Mouse (Mus musculus) ES-Bruce4 (cell line): ENCODE results near the gene Mybbp1a. TPM values are rescaled to one million over a fixed set of nuclear protein-coding genes. Genes with fewer than 3 reads are reported as not detected.
A peak's percentile ranks its signal among the peaks of the same experiment; 100 is the strongest.

Experiments used
- H3K27ac ChIP-seq: 2 replicates; pipeline ENCODE4 v1.5.1; 2012; ENCODE audit warnings: low read length, inconsistent platforms; ENCODE audit not compliant: insufficient read depth
- H3K27me3 ChIP-seq: 2 replicates; pipeline ENCODE4 v1.6.1; 2012; ENCODE audit warnings: mild to moderate bottlenecking, low read length, inconsistent platforms; ENCODE audit not compliant: control insufficient read depth, poor library complexity, insufficient read depth, severe bottlenecking
- H3K36me3 ChIP-seq: 2 replicates; pipeline ENCODE4 v1.6.1; 2012; ENCODE audit warnings: inconsistent platforms, mild to moderate bottlenecking, low read length, moderate library complexity; ENCODE audit not compliant: control insufficient read depth, poor library complexity, insufficient read depth, severe bottlenecking
- H3K4me1 ChIP-seq: one replicate; pipeline ENCODE4 v1.8.1; 2011; ENCODE audit warnings: low read length; ENCODE audit not compliant: control insufficient read depth, insufficient read depth
- H3K4me3 ChIP-seq: 2 replicates; pipeline ENCODE4 v1.5.1; 2011; ENCODE audit warnings: low read depth, mild to moderate bottlenecking, low read length
- H3K9ac ChIP-seq: 2 replicates; pipeline ENCODE4 v1.6.1; 2012; ENCODE audit warnings: low read depth, mild to moderate bottlenecking, inconsistent platforms; ENCODE audit not compliant: poor library complexity, severe bottlenecking
- H3K9me3 ChIP-seq: replicated peaks from 2 replicates; pipeline ENCODE4 v1.6.1; 2012; ENCODE audit warnings: mild to moderate bottlenecking, low read length, inconsistent platforms; ENCODE audit not compliant: control insufficient read depth, poor library complexity, insufficient read depth, severe bottlenecking
- CTCF ChIP-seq: IDR thresholded peaks from one replicate; pipeline ENCODE4 v1.8.1; 2011; ENCODE audit warnings: low read depth, low read length
- EP300 ChIP-seq: IDR thresholded peaks from 2 replicates; pipeline ENCODE4 v1.6.1; 2011; ENCODE audit warnings: low read depth, low read length; ENCODE audit not compliant: insufficient read depth
- POLR2A ChIP-seq: IDR thresholded peaks from one replicate; pipeline ENCODE4 v1.8.1; 2011; ENCODE audit warnings: low read length; ENCODE audit not compliant: insufficient read depth
- polyA plus RNA-seq: library from polyadenylated mRNA; stranded (reverse); fragments of >200 nt; gene quantifications from 2 replicates; pipeline ENCODE4 v1.2.4, GENCODE M21; 2011; ENCODE audit warnings: low read depth; ENCODE audit not compliant: missing spikeins, insufficient read depth, insufficient read length

Gene Mybbp1a
- polyA plus RNA-seq, 1 experiment, result 296 TPM

DNA sequence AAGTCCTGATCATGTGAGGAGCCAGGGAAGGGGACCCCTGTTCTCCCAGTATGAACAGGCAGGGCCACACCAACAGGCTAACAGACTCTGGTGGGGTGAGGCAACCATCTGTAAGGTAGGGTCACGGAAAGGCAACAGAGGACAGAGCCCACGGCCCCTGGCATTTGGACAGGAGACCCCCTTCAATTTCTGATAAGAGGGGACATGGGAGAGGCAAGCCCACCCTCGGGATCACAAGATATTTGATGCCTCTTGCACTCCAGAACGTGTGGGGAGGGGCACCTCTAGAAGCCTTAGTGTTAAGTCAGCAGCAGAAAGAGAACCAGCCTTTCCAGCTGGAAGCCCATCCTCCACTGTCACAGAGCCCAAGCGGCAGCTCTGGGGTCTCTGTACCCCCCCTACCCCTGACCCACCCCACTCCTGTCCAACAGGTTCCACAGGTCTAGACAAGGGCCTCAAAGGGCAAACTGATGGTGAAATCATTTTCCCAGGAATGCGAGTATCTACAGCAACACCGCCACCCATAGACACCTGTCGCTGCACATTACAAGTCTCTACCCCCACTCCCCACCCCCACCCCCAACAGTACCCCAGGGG, 35.0 kb upstream of the Mybbp1a start:
- no peak overlapping the region for H3K9ac ChIP-seq
- peaks cover 15% of the 10 kb centered on the region for H3K4me1 ChIP-seq
- H3K9me3 ChIP-seq, result no peaks in the 10 kb centered on the region
- H3K27ac ChIP-seq, result no peak overlapping the region
- no peaks in the 10 kb centered on the region for H3K27me3 ChIP-seq
- TF ChIP-seq CTCF, result no peak
- H3K4me3 ChIP-seq, result no peak overlapping the region
- H3K36me3 ChIP-seq, result no peaks in the 10 kb centered on the region

DNA sequence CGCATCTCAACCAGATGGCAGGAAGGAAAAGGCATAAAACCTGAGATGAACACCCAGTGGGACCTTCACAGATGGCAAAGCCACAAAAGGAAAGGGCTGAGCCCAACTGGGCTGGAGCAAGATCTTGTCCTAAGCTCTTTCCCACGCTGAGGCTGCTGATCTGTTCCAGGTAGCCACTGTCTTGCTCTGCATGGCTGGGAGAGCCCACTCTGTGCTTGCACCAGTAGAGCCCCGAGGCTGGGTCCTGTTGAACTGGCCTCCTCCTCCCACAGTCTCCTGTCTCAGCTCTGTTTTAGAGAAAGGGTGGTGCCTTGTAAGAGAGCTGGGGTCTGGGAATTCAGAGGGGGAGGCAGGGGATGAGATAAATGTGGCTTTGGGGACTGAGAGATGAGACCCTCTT, 34.1 kb upstream of the Mybbp1a start:
- no peak overlapping the region for H3K9ac ChIP-seq
- TF ChIP-seq EP300 (no peak), POLR2A (no peak), CTCF (no peak)
- H3K4me3 ChIP-seq, result no peak overlapping the region

DNA sequence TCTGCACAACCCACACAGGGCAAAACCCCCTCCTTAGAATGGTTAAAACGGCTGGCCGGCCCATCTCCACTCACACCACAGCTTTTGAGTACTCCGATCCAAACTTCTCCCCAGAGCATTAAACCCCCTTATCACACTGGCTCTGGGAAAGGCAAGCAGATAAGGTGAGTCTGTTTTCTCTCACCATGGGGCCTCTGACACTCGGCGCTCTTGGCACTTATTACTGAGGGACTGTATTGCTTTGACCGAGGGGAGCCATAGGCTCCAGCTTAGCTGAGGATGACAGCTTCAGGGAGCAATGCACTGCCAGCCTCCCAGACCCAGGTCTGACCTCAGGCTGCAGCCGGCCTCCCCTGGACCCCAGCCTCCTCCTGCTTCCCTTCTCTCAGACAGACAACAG, 33.6 kb upstream of the Mybbp1a start:
- H3K36me3 ChIP-seq, result no peaks in the 10 kb centered on the region
- peaks cover 12% of the 10 kb centered on the region for H3K4me1 ChIP-seq
- no peak overlapping the region for H3K27ac ChIP-seq
- H3K4me3 ChIP-seq, result no peak overlapping the region
- no peaks in the 10 kb centered on the region for H3K27me3 ChIP-seq
- TF ChIP-seq EP300, result no peak
- TF ChIP-seq CTCF, result no peak
- no peak for TF ChIP-seq POLR2A
- no peaks in the 10 kb centered on the region for H3K9me3 ChIP-seq
- H3K9ac ChIP-seq, result no peak overlapping the region

More for the DNA sequence above, 34.1 kb upstream of the Mybbp1a start:
- Histone ChIP-seq H3K36me3 (no peaks in the 10 kb centered on the region), H3K4me1 (peaks cover 12% of the 10 kb centered on the region), H3K27ac (no peak overlapping the region), H3K9me3 (no peaks in the 10 kb centered on the region), H3K27me3 (no peaks in the 10 kb centered on the region)

DNA sequence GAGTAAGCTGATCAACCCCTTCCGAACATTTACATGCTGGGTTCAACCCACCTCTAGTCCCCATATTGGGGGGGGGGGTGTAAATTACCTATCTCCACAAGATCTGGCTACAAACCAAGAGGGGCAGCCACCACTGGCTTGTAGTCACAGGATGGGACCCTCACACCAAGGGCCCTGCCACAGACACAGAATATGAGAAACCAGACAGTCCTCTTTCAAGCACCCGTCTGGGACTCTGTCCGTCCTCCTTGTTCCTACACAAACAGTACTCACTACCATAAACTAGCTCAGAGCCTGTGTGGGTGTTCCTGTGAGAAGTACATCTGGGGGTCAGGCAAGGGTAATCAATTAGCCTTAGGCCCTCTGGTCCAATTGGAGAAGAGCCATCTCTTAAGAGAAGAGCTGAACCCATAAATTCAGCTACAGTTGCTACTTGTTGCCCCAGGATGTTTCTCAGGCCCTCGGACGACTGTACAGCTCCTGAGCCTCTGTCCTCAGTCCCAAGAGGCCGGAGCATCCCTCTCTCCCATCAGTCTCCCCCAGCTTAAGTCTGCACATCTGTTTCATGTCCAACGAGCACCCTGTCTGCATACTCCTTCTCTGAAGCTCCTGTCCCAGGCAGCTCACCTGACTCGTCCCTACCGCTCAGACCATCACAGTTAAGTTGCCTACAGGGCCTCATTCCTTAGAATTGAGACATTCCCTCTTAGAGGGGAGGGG, 32.5 kb upstream of the Mybbp1a start:
- Histone ChIP-seq H3K27ac (no peak overlapping the region), H3K27me3 (no peaks in the 10 kb centered on the region), H3K9ac (no peak overlapping the region), H3K4me1 (peaks cover 6% of the 10 kb centered on the region), H3K36me3 (no peaks in the 10 kb centered on the region), H3K4me3 (no peak overlapping the region; the same call in 1 of the 2 replicates), H3K9me3 (no peaks in the 10 kb centered on the region)
- TF ChIP-seq POLR2A, result no peak
- no peak for TF ChIP-seq EP300
- TF ChIP-seq CTCF, result no peak

DNA sequence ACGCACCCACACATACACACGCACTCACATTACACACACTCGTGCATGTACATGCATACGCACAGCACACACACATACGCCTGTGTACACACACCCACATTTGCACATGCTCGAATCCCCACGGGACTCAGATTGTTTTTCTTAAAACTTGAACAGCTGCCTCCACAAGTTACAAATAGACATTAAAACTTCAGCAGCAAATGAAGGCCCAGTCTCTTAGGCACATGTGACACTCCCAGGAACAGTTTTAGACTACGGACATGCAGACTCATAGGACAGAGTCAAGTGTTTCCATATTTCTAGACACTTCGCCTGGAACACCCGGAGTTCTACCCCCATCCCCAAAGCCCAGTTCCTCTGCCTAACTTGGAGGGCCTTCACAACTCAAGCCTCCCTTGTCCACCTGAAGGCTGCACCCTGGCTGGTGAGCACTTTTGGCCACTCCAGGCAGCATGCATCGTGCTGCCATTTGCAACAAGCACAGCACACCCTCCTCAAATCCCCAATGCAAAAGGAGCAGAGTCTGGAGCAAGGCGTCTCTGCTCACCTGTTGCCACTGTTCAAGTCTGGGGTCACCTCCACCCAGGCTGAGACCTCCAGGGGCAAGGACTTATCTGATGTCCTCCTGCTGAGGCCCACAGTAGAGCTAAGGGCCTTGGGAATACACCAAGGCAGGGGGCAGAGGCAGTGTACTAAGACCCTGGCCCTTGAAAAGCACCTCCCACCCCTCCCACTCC, 31.3 kb upstream of the Mybbp1a start:
- Histone ChIP-seq H3K4me3 (peak overlapping the region; percentile 17), H3K9ac (no peak overlapping the region; the same call in 1 of the 2 replicates), H3K9me3 (no peaks in the 10 kb centered on the region), H3K27ac (no peak overlapping the region), H3K27me3 (no peaks in the 10 kb centered on the region), H3K4me1 (peaks cover 6% of the 10 kb centered on the region), H3K36me3 (no peaks in the 10 kb centered on the region)
- TF ChIP-seq EP300 (no peak), CTCF (no peak), POLR2A (no peak)

DNA sequence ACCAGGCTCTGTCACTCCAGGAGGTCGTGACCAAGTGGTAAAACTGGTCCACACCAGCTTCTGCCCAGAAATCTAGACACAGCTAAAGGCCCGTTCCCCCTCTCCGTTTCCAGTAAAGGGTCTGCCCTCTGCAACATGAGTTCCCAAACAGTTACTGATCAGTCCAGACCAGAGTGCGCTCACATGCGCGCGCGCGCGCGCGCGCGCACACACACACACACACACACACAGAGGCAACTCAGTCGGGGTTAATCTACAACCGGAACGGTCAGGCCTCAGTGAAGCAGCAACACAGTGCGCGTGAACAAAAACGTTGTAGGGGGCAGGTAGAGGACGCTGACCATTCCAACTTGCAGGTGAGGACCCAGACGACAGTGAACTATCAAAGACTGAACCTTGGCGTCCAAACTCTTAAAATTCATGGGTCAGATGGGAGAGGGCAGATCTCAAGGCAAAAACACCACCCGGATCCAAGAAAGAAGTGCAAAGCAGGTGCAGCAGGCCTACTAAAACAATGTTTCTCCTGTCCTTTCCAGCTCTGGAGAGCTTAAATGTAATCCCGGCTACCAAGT, 30.5 kb upstream of the Mybbp1a start:
- Histone ChIP-seq H3K4me1 (peaks cover 6% of the 10 kb centered on the region), H3K27ac (0 out of 2 replicates have a peak overlapping the region, but pooled peaks have one; percentile 37), H3K36me3 (no peaks in the 10 kb centered on the region), H3K4me3 (peak overlapping the region; percentile 71), H3K9me3 (no peaks in the 10 kb centered on the region), H3K9ac (peak overlapping the region; percentile 29; the same call in 1 of the 2 replicates), H3K27me3 (no peaks in the 10 kb centered on the region)
- TF ChIP-seq EP300 (no peak), CTCF (no peak), POLR2A (no peak)
